Mouse (Mus musculus) stomach, postnatal 0 days (tissue): Measurements from ENCODE around the gene Plin2.

Experiments
- CTCF ChIP-seq: IDR thresholded peaks from 2 replicates; pipeline ENCODE4 v1.5.1; 2016; ENCODE audit warnings: antibody characterized with exemption, low read depth, mild to moderate bottlenecking, moderate library complexity
- EP300 ChIP-seq: optimal IDR thresholded peaks from 2 replicates; pipeline ENCODE3; 2016; ENCODE audit warnings: antibody characterized with exemption

GRCm38 (mm10) chr4:86712751-86713195 lies 42.9 kb upstream of the Plin2 start:
- TF ChIP-seq CTCF (no peak), EP300 (no peak)
